Mouse (Mus musculus) frontal cortex, adult (tissue): ENCODE data around the gene Il11ra1.
"Not testable (repeated sequence)": the region's sequence is repeated elsewhere in the genome, so short reads cannot be mapped to it uniquely, and the experiment has no call there.

ENCODE experiments used
- ATAC-seq: cut with Nextera tagmentation; 2 replicates; pipeline ENCODE4 v1.9.2; 2017; ENCODE audit warnings: mild to moderate bottlenecking, moderate library complexity, mixed read lengths; ENCODE audit not compliant: low TSS enrichment

The Il11ra1 gene

DNA sequence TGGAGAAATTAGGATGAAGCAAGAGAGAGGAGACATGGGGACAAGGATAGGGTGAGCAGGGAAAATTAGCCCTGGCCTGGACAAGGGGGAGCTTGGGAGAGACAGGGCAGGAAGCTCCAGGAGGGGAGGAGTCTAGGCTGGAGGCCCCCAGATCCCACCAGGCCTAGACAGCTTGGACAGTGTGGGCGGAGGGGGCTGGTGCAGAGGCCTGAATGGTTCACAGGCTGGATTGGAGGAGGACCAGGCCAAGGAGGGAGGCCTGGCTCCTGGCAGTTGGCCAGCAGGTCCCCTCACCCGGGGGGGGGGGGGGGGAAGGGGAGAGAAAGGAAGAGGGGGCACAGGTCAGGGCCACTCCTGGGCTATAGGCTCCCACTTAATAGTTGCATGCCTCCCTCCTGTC lies 20.5 kb upstream of the Il11ra1 start:
- no peak for ATAC-seq

DNA sequence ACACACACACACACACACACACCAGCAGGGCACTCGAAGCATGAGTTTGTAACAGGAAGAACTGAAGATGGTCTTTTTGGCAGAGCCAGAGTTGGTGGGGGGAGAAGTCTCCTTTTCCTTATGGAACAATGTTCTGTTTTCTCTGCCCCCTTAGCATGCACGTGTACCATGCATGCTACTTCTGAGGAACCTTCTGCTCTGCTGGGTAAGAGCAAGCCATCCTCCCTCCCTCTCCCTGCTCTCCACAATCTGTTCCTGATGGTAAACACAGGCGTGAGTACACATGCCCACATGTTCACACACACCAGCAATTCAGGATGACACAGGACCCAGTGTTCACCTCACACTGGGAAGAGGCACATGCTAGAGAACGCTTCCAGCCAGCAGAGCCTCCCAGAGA lies 18.6 kb upstream of the Il11ra1 start:
- ATAC-seq = peak; percentile 48

DNA sequence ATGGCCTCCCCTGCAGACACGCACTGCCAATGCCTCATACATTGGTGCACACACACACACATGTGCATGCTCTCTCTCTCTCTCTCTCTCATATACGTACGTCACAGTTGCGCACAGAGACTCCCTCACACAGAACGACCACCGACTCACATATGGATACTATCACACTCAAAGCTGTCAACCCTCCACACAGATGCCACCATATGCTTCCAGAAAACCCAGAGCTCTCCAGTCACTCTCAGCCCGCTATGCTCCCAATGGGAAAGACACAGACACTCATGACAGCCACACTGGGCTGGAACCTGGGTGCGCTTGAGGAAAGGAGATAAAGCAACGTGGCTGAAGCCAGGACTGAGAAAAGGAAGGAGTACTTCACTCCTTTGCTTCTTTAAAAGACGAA lies 17.8 kb upstream of the Il11ra1 start:
- no peak for ATAC-seq

DNA sequence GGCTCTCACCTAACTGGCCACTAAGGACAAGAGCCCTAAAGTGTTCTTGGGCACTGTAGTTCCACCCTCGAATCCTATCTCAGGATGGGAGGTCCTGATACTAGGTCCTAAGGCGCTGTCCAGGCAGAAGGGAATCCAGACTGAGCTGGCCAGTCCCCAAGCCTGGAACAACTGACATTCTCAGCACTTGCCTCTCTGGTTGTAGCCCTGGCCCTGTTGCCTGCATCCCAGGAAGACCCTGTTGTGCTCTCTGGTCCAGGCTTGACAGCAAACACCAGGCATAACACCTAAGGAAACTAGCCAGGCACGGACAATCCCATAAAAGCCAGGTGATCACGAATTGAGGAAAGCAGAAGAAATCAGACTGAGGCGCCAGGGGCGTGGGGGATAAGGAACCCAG lies 17.0 kb upstream of the Il11ra1 start:
- ATAC-seq = no peak

DNA sequence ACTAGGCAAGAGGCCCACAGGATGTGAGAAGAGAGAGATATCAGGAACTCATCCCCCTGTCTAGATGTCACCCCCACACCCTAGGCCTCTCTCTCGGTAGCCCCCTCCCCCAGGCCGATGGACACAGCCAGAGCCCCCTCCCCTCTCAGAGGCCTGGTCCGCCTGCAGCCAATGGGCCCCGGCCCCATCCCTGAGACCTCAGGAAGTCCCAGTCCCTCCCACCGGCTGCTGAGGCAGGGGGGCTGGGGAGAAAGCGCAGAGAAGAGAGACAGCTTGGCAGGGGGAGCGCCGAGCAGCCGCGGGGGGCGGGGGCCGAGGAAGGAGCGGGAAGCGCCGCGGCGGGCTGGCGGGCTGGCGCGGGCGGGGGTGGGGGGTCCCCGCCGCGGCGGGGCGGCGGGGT lies 16.5 kb upstream of the Il11ra1 start:
- ATAC-seq = not testable (repeated sequence)

DNA sequence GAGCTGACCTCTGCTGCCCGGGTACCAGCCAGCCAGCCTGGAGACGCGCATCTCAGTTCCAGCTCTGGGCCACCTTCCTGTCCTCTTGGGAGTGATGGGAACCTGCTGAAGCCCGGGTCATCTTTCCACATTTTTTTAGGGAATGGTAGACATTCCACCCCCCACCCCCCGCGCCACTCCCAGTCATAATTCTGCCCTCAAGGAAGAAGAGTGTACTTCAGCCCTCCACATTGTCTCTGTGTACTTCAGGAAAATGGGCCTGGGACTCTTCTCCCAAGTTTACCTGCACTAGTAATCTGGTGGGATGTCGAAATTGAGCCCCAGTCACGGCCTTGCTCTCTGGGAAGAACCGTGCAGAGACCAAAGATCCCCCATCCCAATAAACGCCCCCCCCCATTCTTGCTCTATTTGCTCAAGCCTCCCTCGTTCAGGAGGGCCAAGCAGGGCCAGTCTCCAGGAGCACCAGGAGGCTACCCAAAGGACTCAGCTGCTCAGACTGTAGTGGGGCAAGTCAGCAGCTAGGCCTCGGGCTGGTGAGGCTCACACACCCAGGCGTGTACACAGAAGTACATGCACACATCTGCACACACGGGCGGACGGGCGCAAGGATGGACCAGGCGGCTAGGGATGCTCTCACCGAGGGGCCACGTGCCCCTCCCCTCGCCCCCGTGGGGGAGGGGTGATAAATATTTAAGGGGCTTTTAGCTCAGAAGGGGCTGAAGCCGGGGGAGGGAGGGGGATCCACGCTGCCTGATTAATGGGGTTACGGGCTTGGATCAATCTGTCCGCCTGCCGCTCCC lies 15.5 kb upstream of the Il11ra1 start:
- not testable (repeated sequence) for ATAC-seq

DNA sequence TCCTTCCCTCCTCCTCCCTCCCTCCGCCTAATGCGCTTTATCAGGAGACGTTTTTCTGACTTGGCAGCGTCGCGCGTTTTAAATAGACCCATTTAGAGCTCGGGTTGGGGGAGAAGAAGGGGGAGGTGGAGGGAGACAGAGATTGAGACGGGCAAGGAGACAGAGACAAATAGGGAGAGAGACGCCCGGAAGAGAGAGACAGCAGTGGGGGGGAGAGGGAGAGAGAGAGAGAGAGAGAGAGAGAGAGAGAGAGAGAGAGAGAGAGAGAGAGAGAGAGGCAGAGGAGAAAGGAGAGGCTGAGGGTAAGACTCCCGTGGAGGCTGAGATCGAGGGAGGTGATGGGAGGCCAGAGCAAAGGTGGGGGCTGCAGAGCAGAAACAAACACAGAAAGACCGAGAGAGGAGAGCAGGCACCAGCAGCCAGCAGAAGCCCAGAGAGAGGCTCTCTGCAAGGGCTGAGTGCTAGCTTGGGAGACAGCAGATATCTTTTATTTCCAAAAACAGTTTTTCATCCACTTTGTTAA lies 14.8 kb upstream of the Il11ra1 start:
- ATAC-seq = not testable (repeated sequence)

DNA sequence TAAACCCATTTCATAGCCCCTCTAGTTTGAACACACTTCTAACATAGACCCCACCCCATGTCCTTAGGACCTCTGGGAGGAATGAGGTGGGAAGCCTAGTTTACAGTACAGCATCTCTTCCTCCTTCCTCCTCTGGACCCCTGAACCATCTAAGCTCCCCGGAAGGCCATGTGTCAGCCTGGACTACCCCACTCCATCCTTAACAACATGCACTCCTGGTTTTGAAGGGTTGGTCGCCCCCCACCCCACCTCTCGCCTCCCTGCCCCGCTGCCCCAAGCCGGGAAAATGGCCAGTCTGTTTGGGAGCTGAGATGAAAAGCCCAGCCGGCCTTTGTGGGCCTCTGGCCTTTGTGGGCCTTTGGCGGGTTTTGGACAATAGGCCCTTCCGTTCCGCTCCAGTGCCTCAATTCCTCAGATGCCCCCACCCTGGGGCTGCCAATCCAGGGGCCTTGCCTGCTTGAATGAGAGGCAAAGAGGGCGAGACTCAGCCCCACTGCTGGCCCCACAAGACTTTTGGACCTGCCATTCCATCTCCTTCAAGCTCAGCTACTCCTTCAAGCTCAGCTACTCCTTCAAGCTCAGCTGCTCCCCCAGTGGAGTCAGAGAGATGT lies 13.8 kb upstream of the Il11ra1 start:
- not testable (repeated sequence) for ATAC-seq

DNA sequence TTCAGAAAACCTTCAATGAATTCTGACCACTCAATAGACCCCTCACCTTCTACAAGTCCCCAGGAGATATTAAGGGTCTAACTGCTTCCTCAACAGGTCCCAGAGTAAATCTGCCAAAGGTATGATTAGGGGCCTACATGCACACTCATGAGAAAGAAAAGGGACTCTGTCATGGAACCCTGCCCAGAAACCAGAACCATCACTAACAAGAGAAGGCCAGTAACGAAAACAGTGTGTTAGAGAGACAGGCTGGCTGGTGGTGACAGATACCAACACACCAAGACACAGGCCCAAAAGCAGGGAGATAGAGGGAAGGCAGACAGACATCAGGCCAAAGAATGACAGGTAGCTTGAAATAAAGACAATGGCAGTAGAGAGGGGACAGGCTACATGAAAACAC lies 11.2 kb upstream of the Il11ra1 start:
- not testable (repeated sequence) for ATAC-seq

DNA sequence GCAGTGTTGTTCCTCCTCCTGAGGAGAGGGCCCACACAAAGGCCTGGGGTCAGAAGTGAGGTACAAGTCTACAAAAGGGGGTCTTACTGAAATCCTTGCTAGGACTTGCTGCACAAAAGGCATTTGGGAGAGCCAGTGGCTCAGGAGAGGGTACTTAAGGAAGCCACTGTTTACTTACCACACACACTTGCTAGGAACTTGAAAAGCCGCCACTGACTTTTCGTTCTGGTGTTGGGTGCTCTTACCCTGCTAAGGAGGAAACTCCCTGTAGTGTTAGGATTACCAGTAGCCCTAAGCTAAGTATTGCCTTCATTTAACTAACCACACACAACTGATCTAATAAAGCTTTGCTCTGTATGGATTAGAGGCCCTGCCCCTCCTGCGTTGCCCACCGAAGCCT lies 9.8 kb upstream of the Il11ra1 start:
- ATAC-seq = not testable (repeated sequence)

DNA sequence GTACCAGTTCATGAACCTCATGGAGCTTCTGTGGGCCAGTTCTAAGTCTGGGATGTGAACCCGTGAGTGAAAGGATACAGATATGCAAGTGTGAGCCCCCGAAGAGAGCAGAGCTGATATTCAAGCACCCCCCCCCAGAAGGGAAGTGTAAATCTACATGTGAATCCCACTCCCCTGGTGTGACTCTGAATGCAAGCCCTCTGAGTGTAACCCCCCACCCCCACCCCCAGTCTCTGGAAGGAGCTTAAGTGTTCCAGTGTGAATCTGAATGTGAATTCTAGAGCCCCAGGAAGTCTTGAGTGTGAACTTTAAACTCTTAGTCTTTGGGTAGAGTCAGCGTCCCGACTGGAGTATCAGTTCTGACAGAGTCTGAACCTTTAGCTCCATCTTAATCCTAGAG lies 6.3 kb upstream of the Il11ra1 start:
- ATAC-seq = not testable (repeated sequence)

DNA sequence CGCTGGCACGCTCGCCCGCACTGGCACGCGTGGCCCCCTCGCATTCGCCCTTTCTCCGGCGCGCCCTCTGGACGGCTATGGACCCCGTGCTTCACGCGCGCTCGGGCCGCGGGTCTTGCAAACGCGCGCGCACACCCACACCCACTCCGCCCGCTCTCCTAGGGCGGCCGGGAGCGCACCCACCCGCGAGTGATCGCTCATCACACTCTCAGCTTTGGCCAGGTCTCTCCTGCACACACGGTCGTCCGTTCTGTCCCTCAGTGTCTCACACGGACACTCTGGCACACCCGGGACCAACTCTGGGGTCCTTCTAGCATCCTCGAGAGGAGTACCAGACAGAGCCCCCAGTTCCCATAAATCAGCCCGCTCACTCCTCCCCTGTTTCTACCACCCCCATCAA lies 4.0 kb upstream of the Il11ra1 start:
- ATAC-seq = not testable (repeated sequence)

DNA sequence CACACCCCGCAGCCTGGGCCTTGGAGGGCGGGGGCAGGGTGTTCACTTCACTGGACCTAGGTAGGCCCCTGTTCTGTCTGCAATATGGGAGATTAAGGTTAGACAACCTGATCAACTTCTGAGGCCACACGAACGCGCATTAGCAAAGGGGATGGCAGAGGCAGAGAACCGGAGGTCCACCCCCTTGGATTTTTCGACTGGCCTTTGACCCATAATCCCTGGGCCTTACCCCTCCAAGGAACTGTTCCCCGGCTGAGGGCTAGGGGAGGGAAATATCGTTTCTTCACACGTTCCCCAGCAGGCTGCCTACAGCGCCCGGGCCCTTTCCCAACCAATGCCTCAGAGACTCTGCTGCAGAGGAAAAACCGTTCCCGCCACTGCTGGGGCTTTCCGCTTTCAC lies 3.3 kb upstream of the Il11ra1 start:
- ATAC-seq = not testable (repeated sequence)

DNA sequence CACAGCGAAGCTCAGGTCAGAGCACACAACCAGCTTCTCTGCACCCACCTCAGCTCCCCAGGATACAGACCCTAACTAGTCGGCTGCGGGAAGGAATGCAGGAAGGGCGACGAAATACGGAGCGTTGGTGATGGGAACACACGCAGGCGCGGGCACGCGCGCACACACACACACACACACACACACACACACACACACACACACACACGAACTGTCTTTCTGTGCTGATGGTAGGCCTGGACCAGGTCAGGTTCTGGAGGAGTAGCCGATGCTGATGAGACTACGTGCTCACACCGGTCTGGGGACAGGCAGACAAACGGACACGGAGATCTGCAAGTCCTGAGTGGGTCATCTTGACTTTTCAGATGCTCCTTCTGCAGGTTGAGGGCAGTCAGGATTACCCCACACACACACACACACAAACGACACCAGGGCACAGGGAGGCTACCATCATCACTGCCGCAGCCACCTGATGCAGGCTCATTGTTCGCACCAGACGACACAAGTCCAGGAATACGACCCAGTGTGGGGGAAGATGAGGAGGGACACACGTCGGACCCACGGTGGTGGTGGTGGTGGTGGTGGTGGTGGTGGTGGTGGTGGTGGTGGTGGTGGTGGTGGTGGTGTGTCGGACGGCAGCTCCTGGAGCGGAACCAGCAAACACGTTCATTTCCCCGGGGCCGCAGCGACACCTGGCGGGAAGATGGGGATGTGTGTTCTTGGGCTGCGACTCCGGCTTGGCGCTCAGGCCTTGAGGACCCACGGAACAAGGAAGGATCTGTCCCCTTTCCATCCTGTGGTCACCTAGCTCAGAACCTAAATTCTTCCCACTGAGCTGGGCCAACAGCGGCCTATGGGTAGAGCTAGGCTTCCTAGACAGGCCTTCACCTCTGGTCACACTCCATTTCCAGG lies 2.6 kb upstream of the Il11ra1 start, which contains the start of gene Cntfr:
Gene Cntfr (minus strand): TSS at position 160 of the 912 bp plus-strand sequence.
- ATAC-seq = not testable (repeated sequence)

DNA sequence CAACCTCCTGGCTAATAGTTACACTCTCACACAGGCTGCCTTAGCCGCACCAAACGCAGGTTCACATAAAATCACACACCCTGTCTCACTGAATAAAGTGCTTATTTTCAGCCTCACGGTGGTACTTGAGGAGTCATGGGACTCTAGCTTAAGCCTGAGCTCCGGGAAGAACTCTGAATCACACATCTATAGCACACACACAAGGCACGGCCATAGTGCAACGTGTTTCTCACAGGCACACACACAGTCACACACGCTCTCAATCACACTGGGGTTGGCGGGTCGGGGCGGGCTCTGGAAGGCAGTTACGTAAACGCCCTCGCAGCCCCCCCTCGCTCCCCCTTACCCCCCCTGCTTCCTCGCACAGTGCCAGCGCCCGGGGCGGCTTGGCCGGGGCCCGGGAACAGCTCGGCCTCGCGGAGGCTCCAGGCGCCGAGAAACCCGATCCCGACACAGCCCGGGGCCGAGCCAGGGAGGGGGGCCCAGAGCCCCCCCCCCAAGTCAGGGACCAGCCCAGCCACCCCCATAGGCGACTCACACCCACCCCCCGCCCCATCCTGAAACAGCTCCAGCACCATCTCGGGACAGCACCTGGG lies 1.3 kb upstream of the Il11ra1 start:
- ATAC-seq = not testable (repeated sequence)

DNA sequence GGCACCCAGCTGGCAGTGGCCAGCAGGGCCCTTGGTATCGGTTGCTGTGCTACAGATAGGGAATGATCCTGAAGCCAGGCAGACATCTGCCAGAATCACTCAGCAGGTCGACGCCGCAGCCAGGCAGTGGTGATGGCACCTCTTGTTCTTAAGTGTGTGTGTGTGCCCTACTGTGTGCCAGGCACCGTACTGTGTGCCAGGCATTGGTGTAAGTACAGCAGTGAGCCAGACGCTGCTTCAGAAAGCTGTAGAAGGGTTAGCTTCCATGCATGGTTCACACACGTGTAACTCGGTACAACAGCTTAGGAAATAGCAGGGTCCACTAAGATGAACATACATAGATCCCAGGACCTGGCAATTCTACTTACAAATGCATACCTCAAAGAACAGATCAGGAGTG lies 435 bp downstream of the Il11ra1 start:
- ATAC-seq = not testable (repeated sequence)

DNA sequence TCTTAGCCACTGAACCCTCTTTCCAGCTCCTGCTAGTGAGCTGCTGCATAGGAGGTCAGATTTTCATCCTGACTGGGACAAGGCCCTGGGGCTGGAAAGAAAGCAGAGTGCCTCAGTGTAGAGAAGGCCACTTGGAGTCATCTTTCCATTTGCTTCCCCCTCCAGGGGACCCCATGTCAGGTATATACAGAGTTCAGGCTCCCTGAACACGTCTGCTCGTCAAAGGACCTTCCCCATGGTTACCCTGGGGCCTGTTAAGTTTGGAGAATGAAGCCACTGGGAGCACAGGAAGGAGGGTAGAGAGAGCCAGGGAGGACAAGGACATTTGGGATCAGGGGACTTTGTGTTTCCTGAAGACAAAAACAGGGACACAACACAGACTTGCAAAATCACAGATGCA lies 2.4 kb downstream of the Il11ra1 start:
- not testable (repeated sequence) for ATAC-seq

DNA sequence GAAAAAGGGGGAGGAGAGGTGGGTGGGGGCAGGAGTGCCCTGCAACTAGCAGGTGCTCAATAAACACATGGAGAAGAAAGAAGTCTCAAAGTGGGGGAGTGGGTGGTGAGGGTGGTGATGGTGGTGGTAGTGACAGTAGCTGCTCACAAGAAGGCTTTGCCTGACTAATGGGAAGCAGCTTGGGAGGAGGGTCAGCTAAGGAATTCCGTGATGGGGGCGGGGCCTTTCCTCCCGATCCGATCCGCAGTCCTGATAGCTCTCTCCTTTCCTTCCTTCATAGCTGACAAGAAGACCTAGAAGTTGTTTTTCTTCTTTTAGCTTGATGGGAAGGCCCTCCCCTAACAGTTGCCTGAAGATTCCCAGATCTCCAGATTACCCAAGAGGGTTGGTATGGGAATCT lies 4.9 kb downstream of the Il11ra1 start:
- ATAC-seq = no peak

DNA sequence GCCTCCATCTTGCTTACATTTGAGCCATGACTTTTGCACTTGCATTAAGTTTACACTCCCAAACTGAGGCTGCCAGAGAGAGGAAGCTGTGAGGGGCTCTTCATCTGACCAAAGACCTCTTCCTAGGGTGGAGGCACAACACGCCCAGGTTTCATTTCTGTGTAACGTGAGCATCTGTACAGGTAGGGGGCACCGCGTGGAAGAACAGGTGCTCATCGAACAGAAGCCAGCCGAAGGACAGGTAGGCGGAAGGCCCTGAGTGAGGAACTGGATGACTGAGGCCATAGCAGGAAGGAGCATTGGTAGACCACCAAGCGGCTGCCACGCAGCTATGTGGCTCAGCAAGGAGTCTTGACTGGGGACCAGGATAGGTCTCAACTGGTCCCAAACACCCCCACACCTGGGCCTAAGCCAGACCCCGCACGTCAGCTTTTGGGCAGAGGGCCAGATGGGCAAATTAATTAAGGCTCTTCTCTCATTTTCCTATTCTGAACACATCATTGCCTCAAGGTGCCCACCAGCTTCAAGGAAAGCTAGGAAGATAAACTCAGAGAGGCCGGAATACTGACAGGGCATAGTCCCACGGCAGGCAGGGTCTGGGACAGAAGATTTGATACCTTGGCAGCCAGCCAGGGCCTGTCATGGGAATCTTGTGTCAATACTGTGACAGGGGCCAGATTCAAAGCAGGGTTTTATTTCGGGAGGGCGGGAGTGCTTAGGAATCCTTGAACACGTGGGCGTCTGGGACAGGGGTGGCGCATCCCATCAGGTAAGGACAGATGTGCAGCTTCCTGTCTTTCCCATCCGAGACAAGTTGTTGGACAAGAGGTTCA lies 6.3 kb downstream of the Il11ra1 start:
- ATAC-seq = no peak

DNA sequence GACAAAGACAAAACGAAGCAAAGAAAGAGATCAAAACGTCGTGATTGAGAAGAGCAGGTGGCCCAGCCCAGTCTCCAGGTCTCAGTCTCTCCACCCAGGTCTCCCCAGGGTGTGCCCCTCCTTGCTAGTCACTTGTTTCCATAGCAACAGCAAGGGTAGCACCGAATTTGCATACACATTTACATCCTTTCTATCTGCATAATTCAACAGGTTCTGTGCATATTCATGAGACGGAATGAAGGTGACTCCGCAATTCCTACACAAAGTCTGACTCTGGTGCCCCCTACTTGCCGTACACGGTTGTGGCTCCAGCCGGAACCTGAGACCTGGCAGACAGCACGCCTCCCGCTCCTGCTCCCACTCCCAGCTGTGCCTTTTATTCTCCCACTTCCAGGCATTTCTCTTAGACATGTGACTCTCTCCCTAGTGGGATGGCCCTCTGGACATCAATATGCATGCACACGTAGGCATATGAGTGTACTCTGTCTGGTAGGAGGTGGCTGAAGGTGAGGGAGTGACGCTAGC lies 7.3 kb downstream of the Il11ra1 start:
- peak; percentile 72 for ATAC-seq
